Mouse (Mus musculus) left cerebral cortex, postnatal 36 days (tissue): ENCODE measurements around the gene Rpl35. TPM values are rescaled to one million over a fixed set of nuclear protein-coding genes. Genes with fewer than 3 reads are reported as not detected.
"Not testable (repeated sequence)": the region's sequence is repeated elsewhere in the genome, so short reads cannot be mapped to it uniquely, and the experiment has no call there.

Source experiments
- DNase-seq, 2 experiments: peaks; one replicate each; pipeline ENCODE4 v3.0.0; 2021 to 2022; ENCODE audit warnings: low spot score in 2 of 2, mixed read lengths in 1 of 2
- intact Hi-C: fragments of 180-260 bp; cut with DNase I; formaldehyde crosslinking; loops from one replicate; pipeline ENCODE4 v1.15.1; 2025
- total RNA-seq, 2 experiments: library from RNA; stranded (reverse); gene quantifications; 2 replicates each; pipeline ENCODE4 v1.2.3; 2021

The Rpl35 gene
- total RNA-seq = 100 to 1,000 TPM; 224 to 255 TPM

GRCm38 (mm10) chr2:39005574-39006079, at the start of gene Rpl35:
Gene Rpl35, minus strand, starts transcription at chr2:39005624.
- intact Hi-C loops = loop anchor here (10.0 kb wide), 1 partner anchor 361 kb away; the partner anchor contains the start of gene Psmb7
- no peak for DNase-seq

DNA sequence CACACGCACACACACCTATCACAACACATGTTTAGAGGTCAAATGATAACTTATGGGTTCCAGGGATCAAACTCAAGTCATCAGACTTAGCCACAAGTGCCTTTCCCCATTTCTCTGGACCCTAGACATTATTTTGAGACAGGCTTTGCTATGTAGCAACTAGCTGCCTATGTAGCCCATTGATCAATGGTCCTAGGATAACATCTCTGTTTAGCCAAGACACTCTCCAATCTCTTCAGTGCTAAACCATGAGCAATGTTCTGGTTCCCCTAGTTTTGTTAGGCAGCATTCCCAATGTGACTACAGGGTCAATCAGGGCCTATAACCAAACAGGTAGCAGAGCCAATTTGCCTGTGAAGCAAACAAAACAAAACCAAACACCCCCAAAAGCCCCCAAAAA, 43.1 kb upstream of the Rpl35 start:
- intact Hi-C loops = no loop called here
- no peak for DNase-seq

DNA sequence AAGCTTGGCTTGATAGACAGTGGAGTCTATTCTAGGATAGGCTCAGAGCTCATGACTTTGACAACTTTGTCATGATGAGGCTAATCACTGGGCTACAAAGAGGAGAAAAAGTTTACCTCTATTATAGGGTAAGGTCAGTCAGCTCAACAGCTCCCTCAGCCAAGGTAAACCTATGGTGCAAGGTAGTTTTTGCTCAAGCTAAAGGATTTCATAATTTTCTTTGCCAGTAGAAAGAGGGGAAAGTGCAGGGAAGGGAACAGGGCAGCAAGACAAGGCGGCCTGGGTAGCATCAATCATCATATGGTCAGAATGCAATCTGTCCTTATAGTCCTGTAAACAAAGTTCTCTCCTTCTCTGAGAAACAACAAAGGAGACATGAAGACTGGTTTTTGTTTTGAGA, 34.8 kb upstream of the Rpl35 start:
- intact Hi-C loops = no loop called here

GRCm38 (mm10) chr2:39031611-39032010, 26.2 kb upstream of the Rpl35 start:
- DNase-seq = no peak
- intact Hi-C loops = no loop called here

More for the DNA sequence above, 34.8 kb upstream of the Rpl35 start:
- DNase-seq = no peak

DNA sequence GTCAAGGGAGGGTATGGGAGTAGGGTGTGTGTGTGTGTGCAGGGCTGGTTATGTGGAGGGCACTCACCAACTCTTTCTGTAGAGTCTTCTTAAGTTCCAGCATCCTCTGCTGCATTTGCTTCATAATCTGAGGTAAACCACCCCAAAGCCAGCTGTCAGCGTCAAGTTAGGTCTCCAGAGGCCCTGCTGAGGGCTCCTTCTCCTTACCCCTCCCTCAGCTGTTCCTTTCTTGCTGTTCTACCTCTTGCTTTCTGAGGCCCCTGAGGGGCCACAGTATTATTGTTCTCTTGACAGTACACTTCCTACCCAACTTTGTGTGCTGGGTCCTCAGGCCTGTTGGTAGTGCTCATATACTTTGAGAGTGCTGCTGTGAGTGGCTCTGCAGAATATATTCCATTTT, 14.6 kb upstream of the Rpl35 start:
- DNase-seq = no peak
- intact Hi-C loops = no loop called here

- intact Hi-C loops = no loop called here
- DNase-seq = no peak
Measured at GRCm38 (mm10) chr2:39016581-39016980, 11.2 kb upstream of the Rpl35 start.

- DNase-seq = no peak
- intact Hi-C loops = no loop called here
Measured at GRCm38 (mm10) chr2:39012768-39013279, 7.4 kb upstream of the Rpl35 start.

- no peak for DNase-seq
- intact Hi-C loops = no loop called here
Measured at GRCm38 (mm10) chr2:39011971-39012370, 6.5 kb upstream of the Rpl35 start.

DNA sequence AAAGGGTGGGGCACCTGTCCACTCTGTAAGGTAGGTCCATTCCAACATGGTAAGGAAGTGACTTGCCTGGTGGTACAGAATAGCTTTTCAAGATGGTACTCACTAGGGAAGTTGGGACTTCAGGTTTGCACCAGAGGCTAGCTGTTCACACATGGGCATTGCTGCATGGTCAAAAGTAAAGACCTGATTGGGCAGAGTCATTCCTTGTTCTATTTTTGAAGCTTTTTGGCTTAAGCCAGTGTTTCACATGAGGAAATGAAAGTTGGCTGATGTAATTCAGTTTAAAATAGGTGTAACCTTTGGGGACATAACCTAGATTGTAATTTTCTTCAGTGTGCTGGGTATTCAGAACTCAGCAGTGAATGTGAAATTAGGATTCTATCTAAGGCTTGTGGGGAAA, 5.8 kb upstream of the Rpl35 start:
- no peak for DNase-seq
- intact Hi-C loops = no loop called here

DNA sequence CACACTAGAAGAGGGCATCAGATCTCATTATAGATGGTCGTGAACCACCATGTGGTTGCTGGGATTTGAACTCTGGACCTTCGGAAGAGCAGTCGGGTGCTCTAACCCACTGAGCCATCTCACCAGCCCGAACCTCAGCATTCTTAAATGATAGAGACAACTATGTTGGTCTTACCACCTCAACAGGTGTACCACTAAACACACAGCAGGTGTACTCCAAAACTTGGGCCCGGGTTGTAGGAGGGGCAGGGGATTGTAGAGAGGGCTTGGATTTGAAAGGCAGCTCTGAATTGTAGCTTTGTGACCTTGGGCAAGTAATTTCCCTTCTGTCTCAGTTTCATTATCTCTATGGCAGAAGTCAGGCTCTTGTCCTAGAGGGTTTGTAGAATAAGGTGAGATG, 4.7 kb upstream of the Rpl35 start:
- intact Hi-C loops, DNase-seq: not testable (repeated sequence)

DNA sequence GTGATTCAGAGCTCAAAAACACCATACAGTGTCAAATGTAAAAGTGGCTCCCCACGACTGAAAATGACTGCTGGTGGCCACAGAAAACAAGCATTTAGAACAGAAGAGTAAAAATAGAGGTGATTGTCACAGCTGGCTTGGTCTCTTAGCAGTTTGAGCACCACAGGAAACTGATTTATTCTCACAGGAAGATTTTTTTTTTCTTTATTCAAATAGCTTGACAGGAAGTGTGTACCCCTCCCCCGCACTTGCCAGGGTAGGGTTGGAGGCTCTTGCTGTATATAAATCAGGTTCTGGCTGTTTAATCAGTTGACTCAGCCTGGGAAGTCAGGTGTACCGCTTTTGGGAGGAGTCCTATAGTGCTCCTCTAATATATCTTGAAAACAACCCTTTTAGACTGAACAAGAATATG, 3.5 kb upstream of the Rpl35 start:
- intact Hi-C loops = loop anchor here (10.0 kb wide), 1 partner anchor 364 kb away; the partner anchor contains the start of gene Psmb7
- DNase-seq = peak in 1 of 2 experiments; percentile 43

GRCm38 (mm10) chr2:39008350-39008851, 3.0 kb upstream of the Rpl35 start:
- intact Hi-C loops = loop anchor here (10.0 kb wide), 1 partner anchor 364 kb away; the partner anchor contains the start of gene Psmb7
- peak in 1 of 2 experiments; percentile 46 for DNase-seq

DNA sequence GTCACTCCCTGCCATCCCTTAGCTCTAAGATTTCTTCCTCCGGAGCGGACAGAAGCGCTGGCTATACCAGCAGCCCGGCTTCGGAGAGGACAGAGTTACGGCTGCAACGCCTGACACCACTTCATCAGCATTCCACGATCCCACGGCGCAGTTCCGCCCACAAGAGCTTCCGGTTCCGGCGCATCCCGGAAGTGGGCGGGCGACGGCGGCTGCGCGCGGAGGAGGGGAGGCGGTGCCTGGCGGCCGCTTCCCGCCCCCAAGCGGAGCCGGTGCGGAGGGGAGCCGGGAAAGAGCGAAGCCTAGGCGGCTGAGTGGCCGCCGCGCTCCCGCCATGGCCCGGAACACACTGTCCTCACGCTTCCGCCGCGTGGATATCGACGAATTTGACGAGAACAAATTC, 2.4 kb upstream of the Rpl35 start:
- peak; percentile 95 to 97 for DNase-seq
- intact Hi-C loops = loop anchor here (10.0 kb wide), 1 partner anchor 363 kb away; the partner anchor contains the start of gene Psmb7

DNA sequence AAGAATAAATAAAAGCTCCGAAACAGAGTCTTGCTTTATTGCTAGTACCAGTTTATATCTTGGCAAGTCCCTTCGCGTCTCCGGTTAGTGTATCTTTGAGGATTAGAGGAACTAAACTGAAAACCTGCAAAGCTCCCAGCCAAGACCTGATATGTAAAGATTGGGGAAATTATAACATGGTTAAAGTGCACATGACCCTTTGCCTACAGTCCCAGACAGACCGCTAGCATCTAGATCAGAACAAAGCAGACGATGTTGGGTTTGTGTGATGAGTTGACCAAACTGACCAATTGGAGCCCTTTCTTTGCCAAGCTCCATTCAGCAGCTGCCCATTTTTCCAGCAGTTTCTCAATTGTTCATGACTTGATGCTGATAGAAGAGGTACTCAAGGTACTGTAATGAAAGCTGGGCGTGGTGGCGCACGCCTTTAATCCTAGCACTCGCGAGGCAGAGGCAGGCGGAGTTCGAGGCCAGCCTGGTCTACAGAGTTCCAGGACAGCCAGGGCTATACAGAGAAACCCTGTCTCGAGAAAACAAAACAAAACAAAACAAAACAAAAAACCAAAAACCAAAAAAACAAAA, 816 bp upstream of the Rpl35 start:
- intact Hi-C loops = loop anchor here (10.0 kb wide), 1 partner anchor 361 kb away; the partner anchor contains the start of gene Psmb7
- no peak for DNase-seq

GRCm38 (mm10) chr2:39004880-39005435, 466 bp downstream of the Rpl35 start, which contains the start of gene Arpc5l:
Gene Arpc5l, plus strand, starts transcription at chr2:39005348.
- peak; percentile 89 to 92 for DNase-seq
- intact Hi-C loops = loop anchor here (10.0 kb wide), 1 partner anchor 360 kb away; the partner anchor contains the start of gene Psmb7

GRCm38 (mm10) chr2:39004372-39004771, 1.1 kb downstream of the Rpl35 start:
- intact Hi-C loops = loop anchor here (10.0 kb wide), 1 partner anchor 360 kb away; the partner anchor contains the start of gene Psmb7
- DNase-seq = no peak

DNA sequence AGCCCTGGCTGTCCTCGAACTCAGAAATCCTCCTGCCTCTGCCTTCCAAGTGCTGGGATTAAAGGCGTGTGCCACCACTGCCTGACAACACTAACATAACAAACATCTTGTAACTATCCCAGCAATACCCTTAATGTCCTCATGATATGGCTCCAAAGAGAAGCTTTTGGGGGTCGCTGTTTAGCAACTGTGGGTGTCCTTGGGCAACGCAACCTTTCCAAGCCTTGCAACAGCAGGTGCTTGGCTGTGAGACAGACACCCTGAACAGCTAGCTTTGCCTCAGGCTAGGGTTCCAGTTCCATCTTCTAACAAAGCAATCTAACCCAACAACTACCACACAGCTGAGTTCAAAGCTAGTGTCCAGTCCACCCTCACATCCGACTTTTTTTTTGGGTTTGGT, 1.9 kb downstream of the Rpl35 start:
- no peak for DNase-seq
- intact Hi-C loops = loop anchor here (10.0 kb wide), 1 partner anchor 359 kb away; the partner anchor contains the start of gene Psmb7

GRCm38 (mm10) chr2:39003106-39003505, 2.3 kb downstream of the Rpl35 start:
- no peak for DNase-seq
- intact Hi-C loops = loop anchor here (10.0 kb wide), 1 partner anchor 358 kb away; the partner anchor contains the start of gene Psmb7

GRCm38 (mm10) chr2:39001866-39002265, 3.6 kb downstream of the Rpl35 start:
- DNase-seq = no peak
- intact Hi-C loops = loop anchor here (10.0 kb wide), 1 partner anchor 357 kb away; the partner anchor contains the start of gene Psmb7

GRCm38 (mm10) chr2:39000587-39000919, 4.9 kb downstream of the Rpl35 start:
- no peak for DNase-seq
- intact Hi-C loops = loop anchor here (10.0 kb wide), 1 partner anchor 356 kb away; the partner anchor contains the start of gene Psmb7
